Mouse (Mus musculus) limb, embryonic 14.5 days (tissue): Measurements from ENCODE around the gene Smco4. TPM values are rescaled to one million over a fixed set of nuclear protein-coding genes. Genes with fewer than 3 reads are reported as not detected.

Experiments
- ATAC-seq: fragments of 200-750 bp; cut with Nextera tagmentation; 2 replicates; pipeline ENCODE4 v1.8.0; 2017; ENCODE audit warnings: low read depth, moderate number of reproducible peaks, moderate TSS enrichment; ENCODE audit not compliant: low FRiP score
- DNase-seq: peaks from one replicate; pipeline ENCODE4 v3.0.0-alpha.2; 2015; ENCODE audit warnings: low spot score
- H3K27ac ChIP-seq: fragments of 300-500 bp; sonication (generic); replicated peaks from 2 replicates; pipeline ENCODE4 v1.5.1; 2014; ENCODE audit warnings: low read depth, mild to moderate bottlenecking, low read length, moderate library complexity, mixed read lengths
- H3K27me3 ChIP-seq: fragments of 300-500 bp; sonication (generic); 2 replicates; pipeline ENCODE4 v1.6.1; 2014; ENCODE audit warnings: low read length, mixed read lengths; ENCODE audit not compliant: control insufficient read depth, insufficient read depth
- H3K36me3 ChIP-seq: fragments of 300-500 bp; sonication (generic); 2 replicates; pipeline ENCODE4 v1.6.1; 2014; ENCODE audit warnings: mild to moderate bottlenecking, low read length, moderate library complexity, mixed read lengths; ENCODE audit not compliant: control insufficient read depth, insufficient read depth
- H3K4me1 ChIP-seq: fragments of 300-500 bp; sonication (generic); 2 replicates; pipeline ENCODE4 v1.6.1; 2014; ENCODE audit warnings: antibody characterized with exemption, low read length, mixed read lengths; ENCODE audit not compliant: control insufficient read depth, insufficient read depth
- H3K4me2 ChIP-seq: fragments of 300-500 bp; sonication (generic); replicated peaks from 2 replicates; pipeline ENCODE4 v1.6.1; 2014; ENCODE audit warnings: low read depth, mild to moderate bottlenecking, low read length, moderate library complexity; ENCODE audit not compliant: severe bottlenecking
- H3K4me3 ChIP-seq: fragments of 300-500 bp; sonication (generic); replicated peaks from 2 replicates; pipeline ENCODE4 v1.5.1; 2014; ENCODE audit warnings: low read length
- H3K9ac ChIP-seq: fragments of 300-500 bp; sonication (generic); 2 replicates; pipeline ENCODE4 v1.6.1; 2014; ENCODE audit warnings: mild to moderate bottlenecking, low read depth, low read length, moderate library complexity; ENCODE audit not compliant: severe bottlenecking
- H3K9me3 ChIP-seq: fragments of 300-500 bp; sonication (generic); 2 replicates; pipeline ENCODE4 v1.6.1; 2016; ENCODE audit warnings: low read length; ENCODE audit not compliant: control insufficient read depth
- POLR2A ChIP-seq: fragments of 200-500 bp; IDR thresholded peaks from 2 replicates; pipeline ENCODE4 v1.8.0; 2012; ENCODE audit warnings: inconsistent platforms, mild to moderate bottlenecking, moderate library complexity, borderline replicate concordance; ENCODE audit not compliant: insufficient read depth, insufficient read length; ENCODE audit errors: extremely low read depth
- WGBS: fragments of 180-500 bp; shearing (Covaris S2); extraction: QIAGEN DNeasy Blood & Tissue Kit; methylation state at CpG from one replicate; pipeline ENCODE4 v1.1.7; 2014; 5-methylcytosine and 5-hydroxymethylcytosine counted together
- polyA plus RNA-seq, 2 experiments: library from polyadenylated mRNA; depleted of rRNA in 1 of 2; stranded (reverse) in 1 of 2; unstranded in 1 of 2; fragments of >200 nt; fragmentation: Nextera tagmentation in 1 of 2; extraction: Ambion mirVana in 1 of 2; gene quantifications; 2 replicates each; pipeline versions ENCODE4 v1.2.1 to v1.2.3; 2012 to 2014

Smco4 gene
- polyA plus RNA-seq, 2 experiments = 6.9 to 24.5 TPM

DNA sequence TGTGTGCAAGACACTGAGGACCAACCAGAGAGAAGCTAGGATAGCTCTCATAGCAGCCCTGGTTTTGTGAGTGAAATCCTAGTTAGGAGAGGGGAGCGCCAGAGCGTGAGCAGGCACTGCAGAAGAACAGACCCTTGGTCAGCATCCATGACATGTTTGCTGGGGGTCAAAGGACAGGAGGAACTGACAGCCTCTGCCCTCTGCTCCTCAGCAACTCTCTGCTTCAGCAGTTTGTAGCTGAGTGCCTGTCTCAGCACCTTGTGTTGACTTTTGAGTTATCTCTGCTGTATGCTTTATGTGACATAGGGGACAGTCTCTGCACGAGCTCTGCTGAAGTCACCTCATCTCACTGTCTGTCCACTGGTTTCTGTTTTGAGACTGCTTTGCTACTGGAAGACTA, 13.6 kb downstream of the Smco4 start:
- no peak for ATAC-seq
- Histone ChIP-seq H3K4me1 (peaks cover 31% of the 10 kb centered on the region), H3K9me3 (no peaks in the 10 kb centered on the region), H3K27me3 (no peaks in the 10 kb centered on the region), H3K4me2 (no peak overlapping the region), H3K27ac (no peak overlapping the region), H3K4me3 (no peak overlapping the region), H3K9ac (no peak overlapping the region), H3K36me3 (no peaks in the 10 kb centered on the region)
- no peak for DNase-seq
- 77% methylated on average over 3 of the region's 3 CpGs for WGBS
- TF ChIP-seq POLR2A = no peak

DNA sequence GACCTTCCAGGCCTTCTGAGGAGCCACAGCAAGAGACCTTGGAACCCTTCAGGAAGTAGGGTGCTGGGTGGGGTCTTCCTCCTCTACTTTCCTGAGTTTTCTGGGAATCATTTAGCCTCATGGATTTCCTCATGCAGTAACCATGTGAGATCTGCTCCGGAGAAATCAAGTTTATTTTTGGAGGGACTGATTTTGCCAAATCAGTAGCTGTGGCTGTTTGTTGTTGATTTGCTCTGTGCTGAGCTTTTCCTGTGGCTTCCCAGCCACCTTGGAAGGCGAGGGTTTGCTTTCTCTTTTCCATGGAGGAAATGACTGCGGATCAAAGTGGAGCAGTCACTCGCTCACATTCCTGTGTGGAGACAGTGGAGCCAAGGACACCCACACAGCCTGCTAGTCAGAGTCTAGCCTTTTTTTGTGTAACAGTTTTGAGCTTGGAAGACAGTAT, 14.2 kb downstream of the Smco4 start:
- no peak for TF ChIP-seq POLR2A
- DNase-seq (no peak), ATAC-seq (no peak)
- no peaks in the 10 kb centered on the region for H3K27me3 ChIP-seq
- WGBS = 69% methylated on average over 4 of the region's 4 CpGs
- H3K9me3 ChIP-seq = no peaks in the 10 kb centered on the region
- peaks cover 29% of the 10 kb centered on the region for H3K4me1 ChIP-seq
- H3K27ac ChIP-seq = no peak overlapping the region
- no peaks in the 10 kb centered on the region for H3K36me3 ChIP-seq
- no peak overlapping the region for H3K9ac ChIP-seq
- H3K4me2 ChIP-seq = no peak overlapping the region
- no peak overlapping the region for H3K4me3 ChIP-seq

- Histone ChIP-seq H3K9ac (no peak overlapping the region), H3K9me3 (no peaks in the 10 kb centered on the region), H3K4me3 (no peak overlapping the region), H3K4me1 (peaks cover 24% of the 10 kb centered on the region), H3K27me3 (no peaks in the 10 kb centered on the region), H3K27ac (no peak overlapping the region), H3K36me3 (no peaks in the 10 kb centered on the region), H3K4me2 (no peak overlapping the region)
- DNase-seq (no peak), ATAC-seq (no peak)
- 73% methylated on average over 3 of the region's 3 CpGs for WGBS
- no peak for TF ChIP-seq POLR2A
Measured at GRCm38 (mm10) chr9:15509363-15509762, 16.1 kb downstream of the Smco4 start.

DNA sequence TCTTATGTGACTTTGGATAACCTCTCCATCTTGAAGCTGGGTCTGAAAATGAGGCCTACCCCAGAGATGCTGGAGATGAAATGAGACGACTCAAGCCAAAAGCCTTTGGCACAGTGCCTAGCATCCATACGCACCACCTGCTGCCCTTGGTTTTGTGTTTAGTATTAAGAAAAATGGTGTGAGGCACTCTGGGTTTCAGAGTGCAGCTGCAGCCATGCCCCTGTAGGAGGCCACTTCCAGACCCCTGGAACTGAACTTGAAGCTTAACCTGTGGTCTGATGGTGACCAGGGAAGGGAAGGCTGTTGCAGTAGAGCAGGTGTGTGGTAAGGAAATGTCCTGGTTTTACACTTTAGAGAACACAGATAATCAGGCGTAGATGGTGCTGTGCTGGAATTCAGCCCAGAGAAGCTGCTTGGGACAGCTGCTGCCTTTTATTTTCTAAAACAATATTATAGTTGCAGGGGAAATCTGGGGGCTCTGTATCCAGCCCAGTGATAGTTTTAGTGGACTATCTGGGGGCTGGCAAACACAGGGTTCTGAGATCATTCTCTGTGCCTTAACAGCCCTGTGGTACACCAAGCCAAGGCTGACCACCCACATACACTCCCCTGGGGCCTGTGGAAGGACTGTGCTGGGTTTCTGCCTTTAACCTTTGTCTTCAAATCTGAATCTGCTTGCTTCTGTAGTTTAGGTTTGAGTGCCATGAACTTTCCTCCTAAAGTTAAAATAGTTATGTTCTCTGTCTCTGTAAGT, 17.5 kb downstream of the Smco4 start:
- WGBS = 29% methylated on average over 3 of the region's 3 CpGs
- no peak overlapping the region for H3K9ac ChIP-seq
- no peak overlapping the region for H3K4me3 ChIP-seq
- DNase-seq = peak; percentile 62
- no peaks in the 10 kb centered on the region for H3K9me3 ChIP-seq
- no peaks in the 10 kb centered on the region for H3K27me3 ChIP-seq
- no peak for ATAC-seq
- no peak overlapping the region for H3K4me2 ChIP-seq
- peaks cover 24% of the 10 kb centered on the region for H3K4me1 ChIP-seq
- no peak overlapping the region for H3K27ac ChIP-seq
- no peak for TF ChIP-seq POLR2A
- H3K36me3 ChIP-seq = no peaks in the 10 kb centered on the region

DNA sequence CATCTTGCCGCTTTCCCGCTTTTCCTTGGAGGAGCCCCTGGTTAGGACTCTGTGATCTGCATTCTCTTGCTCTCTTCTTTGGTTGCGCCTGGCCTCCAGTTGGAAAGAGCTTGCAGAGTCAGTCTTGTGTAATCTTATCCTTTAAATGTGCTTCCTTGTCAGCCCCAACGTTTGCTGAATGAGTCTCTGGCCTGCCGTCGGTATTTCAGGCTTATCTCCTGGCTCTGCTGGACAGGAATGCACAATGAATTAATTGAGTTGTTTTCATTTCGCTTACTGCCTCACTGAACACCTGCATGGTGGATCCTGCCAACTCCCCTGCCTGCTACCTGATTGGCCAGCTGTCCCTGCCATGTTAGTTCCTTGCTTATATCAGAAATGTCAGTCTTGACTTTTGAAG, 19.7 kb downstream of the Smco4 start:
- Histone ChIP-seq H3K27ac (no peak overlapping the region), H3K27me3 (no peaks in the 10 kb centered on the region), H3K9me3 (no peaks in the 10 kb centered on the region), H3K4me1 (peaks cover 18% of the 10 kb centered on the region), H3K4me3 (no peak overlapping the region), H3K9ac (no peak overlapping the region), H3K4me2 (no peak overlapping the region), H3K36me3 (no peaks in the 10 kb centered on the region)
- WGBS = 75% methylated on average over 7 of the region's 7 CpGs
- no peak for ATAC-seq
- no peak for TF ChIP-seq POLR2A
- no peak for DNase-seq
